Mouse (Mus musculus): ENCODE measurements around the gene Soat1. TPM values are rescaled to one million over a fixed set of nuclear protein-coding genes. Genes with fewer than 3 reads are reported as not detected.

Gene Soat1
- polyA plus RNA-seq, 1 experiment from 2014 or later, result 38.9 TPM

DNA sequence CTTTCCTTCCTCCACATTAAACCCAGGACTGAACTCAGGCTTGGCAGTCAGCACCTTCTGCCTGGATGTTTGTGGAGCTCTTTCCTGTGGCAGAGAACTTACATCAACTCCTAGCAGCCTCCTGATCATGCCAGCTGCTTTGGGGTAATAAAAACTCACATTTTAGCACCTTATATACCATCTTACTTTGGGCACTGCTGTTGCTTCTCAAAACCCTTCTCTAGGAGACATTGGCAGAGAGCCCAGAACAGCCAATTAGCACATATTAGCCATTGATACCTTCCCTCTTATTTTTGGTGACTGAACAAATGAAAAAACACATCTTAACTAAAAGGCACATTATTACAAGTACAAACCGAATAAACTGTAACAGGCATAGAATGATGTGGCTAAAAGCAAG is 29.1 kb downstream of the Soat1 start:
- H3K4me3 ChIP-seq (ENCODE audit: low read length), result no peak overlapping the region
- H3K4me1 ChIP-seq (replicated peaks; ENCODE audit: control insufficient read depth, insufficient read depth, low read length), result no peaks in the 10 kb centered on the region
- no peak overlapping the region for H3K4me2 ChIP-seq (ENCODE audit: low read depth, low read length)
- no peaks in the 10 kb centered on the region for H3K27me3 ChIP-seq (ENCODE audit: control insufficient read depth, insufficient read depth, low read depth, low read length)
- no peak overlapping the region for H3K9ac ChIP-seq (ENCODE audit: low read length)
- H3K27ac ChIP-seq (ENCODE audit: low read length), result no peak overlapping the region
- ATAC-seq (ENCODE audit: low read depth), result no peak
- no peaks in the 10 kb centered on the region for H3K9me3 ChIP-seq (ENCODE audit: control insufficient read depth, low read length)
- 86% methylated on average over 1 of the region's 1 CpGs for WGBS
- peaks cover 6% of the 10 kb centered on the region for H3K36me3 ChIP-seq (ENCODE audit: control insufficient read depth, insufficient read depth, low read length)

GRCm38 (mm10) chr1:156442776-156443175 is 31.4 kb downstream of the Soat1 start:
- H3K27me3 ChIP-seq (ENCODE audit: control insufficient read depth, insufficient read depth, low read depth, low read length), result no peaks in the 10 kb centered on the region
- ATAC-seq (ENCODE audit: low read depth), result no peak
- H3K9me3 ChIP-seq (ENCODE audit: control insufficient read depth, low read length), result no peaks in the 10 kb centered on the region
- H3K4me3 ChIP-seq (ENCODE audit: low read length), result no peak overlapping the region
- H3K36me3 ChIP-seq (ENCODE audit: control insufficient read depth, insufficient read depth, low read length), result peaks cover 17% of the 10 kb centered on the region
- WGBS, result 72% methylated on average over 6 of the region's 6 CpGs
- no peak overlapping the region for H3K27ac ChIP-seq (ENCODE audit: low read length)
- H3K4me2 ChIP-seq (ENCODE audit: low read depth, low read length), result no peak overlapping the region
- no peak overlapping the region for H3K9ac ChIP-seq (ENCODE audit: low read length)
- H3K4me1 ChIP-seq (replicated peaks; ENCODE audit: control insufficient read depth, insufficient read depth, low read length), result no peaks in the 10 kb centered on the region

DNA sequence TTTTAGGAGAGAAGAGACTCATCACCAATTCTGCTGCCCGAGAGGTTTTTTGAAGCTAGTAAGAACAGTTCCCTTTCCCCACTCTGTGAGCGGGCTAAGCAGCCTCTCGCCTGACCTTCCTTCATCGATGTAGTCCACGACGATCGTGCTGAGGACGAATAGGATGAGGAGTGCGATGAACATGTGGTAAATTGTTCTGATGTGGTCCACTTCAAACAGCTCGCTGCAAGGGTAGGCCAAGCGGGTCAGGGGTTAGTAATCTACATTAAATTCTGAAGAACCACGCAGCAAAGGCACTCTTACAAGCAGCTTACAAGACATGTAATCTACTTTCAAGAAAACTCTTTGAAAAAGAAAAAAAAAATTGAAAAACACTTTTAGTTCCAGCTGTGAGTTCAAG is 31.9 kb downstream of the Soat1 start:
- H3K36me3 ChIP-seq (ENCODE audit: control insufficient read depth, insufficient read depth, low read length), result peaks cover 20% of the 10 kb centered on the region
- H3K9ac ChIP-seq (ENCODE audit: low read length), result no peak overlapping the region
- 88% methylated on average over 12 of the region's 12 CpGs for WGBS
- no peak overlapping the region for H3K4me2 ChIP-seq (ENCODE audit: low read depth, low read length)
- no peak overlapping the region for H3K4me3 ChIP-seq (ENCODE audit: low read length)
- no peak for ATAC-seq (ENCODE audit: low read depth)
- H3K27ac ChIP-seq (ENCODE audit: low read length), result no peak overlapping the region
- H3K4me1 ChIP-seq (replicated peaks; ENCODE audit: control insufficient read depth, insufficient read depth, low read length), result no peaks in the 10 kb centered on the region
- H3K9me3 ChIP-seq (ENCODE audit: control insufficient read depth, low read length), result no peaks in the 10 kb centered on the region
- no peaks in the 10 kb centered on the region for H3K27me3 ChIP-seq (ENCODE audit: control insufficient read depth, insufficient read depth, low read depth, low read length)

DNA sequence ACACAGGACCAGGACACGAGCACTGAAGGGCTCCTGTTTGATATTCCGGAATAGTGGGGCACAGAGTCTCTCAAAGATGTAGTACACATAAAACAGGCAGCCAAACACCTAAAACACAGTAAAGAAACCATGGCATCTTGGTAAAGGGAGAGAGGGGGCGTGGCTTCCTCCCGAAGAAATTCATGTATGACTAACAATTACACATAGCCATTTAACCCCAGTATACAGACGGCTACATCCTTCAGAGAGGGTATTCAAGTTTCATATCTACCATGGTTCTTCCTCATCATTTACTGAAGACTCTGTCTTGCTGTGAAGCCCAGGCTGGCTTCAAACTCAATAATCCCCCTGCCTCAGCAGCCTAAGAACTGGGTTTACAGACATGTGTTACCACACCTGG is 36.4 kb downstream of the Soat1 start:
- H3K36me3 ChIP-seq (ENCODE audit: control insufficient read depth, insufficient read depth, low read length), result peaks cover 36% of the 10 kb centered on the region
- WGBS, result 91% methylated on average over 5 of the region's 5 CpGs
- no peaks in the 10 kb centered on the region for H3K27me3 ChIP-seq (ENCODE audit: control insufficient read depth, insufficient read depth, low read depth, low read length)
- no peaks in the 10 kb centered on the region for H3K4me1 ChIP-seq (replicated peaks; ENCODE audit: control insufficient read depth, insufficient read depth, low read length)
- no peak overlapping the region for H3K4me2 ChIP-seq (ENCODE audit: low read depth, low read length)
- H3K9ac ChIP-seq (ENCODE audit: low read length), result no peak overlapping the region
- H3K9me3 ChIP-seq (ENCODE audit: control insufficient read depth, low read length), result no peaks in the 10 kb centered on the region
- no peak for ATAC-seq (ENCODE audit: low read depth)
- no peak overlapping the region for H3K4me3 ChIP-seq (ENCODE audit: low read length)
- H3K27ac ChIP-seq (ENCODE audit: low read length), result no peak overlapping the region

DNA sequence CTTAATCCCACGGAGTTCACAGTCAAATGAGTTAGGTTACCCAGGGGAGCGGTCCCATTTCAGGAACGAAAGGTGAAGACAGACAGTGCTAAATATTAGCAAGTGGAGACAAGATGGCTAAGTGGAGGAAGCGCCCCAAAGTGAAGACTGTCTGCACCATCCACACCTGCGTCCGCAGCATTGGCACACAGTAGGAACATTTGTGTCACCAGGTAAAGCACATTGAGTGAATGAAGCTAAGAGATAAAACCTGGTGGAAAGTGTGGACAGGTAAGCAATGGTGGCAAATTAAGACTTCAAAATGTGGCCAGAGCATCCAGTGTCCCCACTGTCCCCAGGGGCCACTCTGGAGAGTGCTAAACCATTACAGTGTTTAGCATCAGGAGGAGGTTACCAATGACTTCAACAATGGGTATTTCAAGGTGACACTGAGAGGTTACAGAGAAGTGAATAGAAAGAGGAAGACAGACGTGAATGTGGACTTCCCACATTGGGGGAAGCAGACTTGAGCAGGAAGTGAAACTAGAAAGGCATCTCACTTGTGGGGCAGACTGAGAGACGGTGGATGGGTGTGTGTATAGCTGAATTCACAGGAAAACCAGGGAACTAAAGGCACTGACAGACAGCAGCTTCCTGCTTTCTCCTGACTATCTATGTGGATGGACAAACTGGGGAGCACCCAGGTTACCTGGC is 37.0 kb downstream of the Soat1 start:
- no peak for ATAC-seq (ENCODE audit: low read depth)

DNA sequence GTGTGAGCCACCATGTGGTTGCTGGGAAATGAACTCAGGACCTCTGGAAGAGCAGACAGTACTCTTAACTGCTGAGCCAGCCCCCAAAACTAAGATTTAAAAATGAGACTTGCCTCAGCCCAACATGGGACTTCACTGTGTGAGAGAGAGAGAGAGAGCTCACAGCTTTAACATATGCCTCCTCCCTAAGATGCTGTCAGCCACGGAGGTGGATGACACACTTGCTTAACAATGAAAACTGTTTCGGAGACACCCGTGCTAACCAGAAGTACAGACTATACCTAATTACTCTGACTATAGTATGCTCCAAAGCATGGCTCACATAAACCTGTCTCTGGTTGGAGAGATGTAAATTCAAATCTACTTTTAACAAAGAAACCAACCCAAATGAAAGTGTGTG is 40.6 kb downstream of the Soat1 start:
- Histone ChIP-seq H3K4me1 (replicated peaks; ENCODE audit: control insufficient read depth, insufficient read depth, low read length) (no peaks in the 10 kb centered on the region), H3K27me3 (ENCODE audit: control insufficient read depth, insufficient read depth, low read depth, low read length) (no peaks in the 10 kb centered on the region), H3K36me3 (ENCODE audit: control insufficient read depth, insufficient read depth, low read length) (peaks cover 40% of the 10 kb centered on the region), H3K9me3 (ENCODE audit: control insufficient read depth, low read length) (no peaks in the 10 kb centered on the region), H3K9ac (ENCODE audit: low read length) (no peak overlapping the region), H3K4me2 (ENCODE audit: low read depth, low read length) (no peak overlapping the region), H3K27ac (ENCODE audit: low read length) (no peak overlapping the region), H3K4me3 (ENCODE audit: low read length) (no peak overlapping the region)
- WGBS, result 85% methylated on average over 3 of the region's 3 CpGs
- ATAC-seq (ENCODE audit: low read depth), result no peak

More for the DNA sequence above, 37.0 kb downstream of the Soat1 start:
- H3K4me3 ChIP-seq (ENCODE audit: low read length), result no peak overlapping the region
- no peak overlapping the region for H3K9ac ChIP-seq (ENCODE audit: low read length)
- no peak overlapping the region for H3K27ac ChIP-seq (ENCODE audit: low read length)
- H3K27me3 ChIP-seq (ENCODE audit: control insufficient read depth, insufficient read depth, low read depth, low read length), result no peaks in the 10 kb centered on the region
- 87% methylated on average over 8 of the region's 8 CpGs for WGBS
- no peaks in the 10 kb centered on the region for H3K9me3 ChIP-seq (ENCODE audit: control insufficient read depth, low read length)
- H3K4me2 ChIP-seq (ENCODE audit: low read depth, low read length), result no peak overlapping the region
- H3K4me1 ChIP-seq (replicated peaks; ENCODE audit: control insufficient read depth, insufficient read depth, low read length), result no peaks in the 10 kb centered on the region
- peaks cover 42% of the 10 kb centered on the region for H3K36me3 ChIP-seq (ENCODE audit: control insufficient read depth, insufficient read depth, low read length)

GRCm38 (mm10) chr1:156432498-156432897 is 41.6 kb downstream of the Soat1 start:
- Histone ChIP-seq H3K9ac (ENCODE audit: low read length) (no peak overlapping the region), H3K36me3 (ENCODE audit: control insufficient read depth, insufficient read depth, low read length) (peaks cover 36% of the 10 kb centered on the region), H3K9me3 (ENCODE audit: control insufficient read depth, low read length) (no peaks in the 10 kb centered on the region), H3K4me3 (ENCODE audit: low read length) (no peak overlapping the region), H3K4me2 (ENCODE audit: low read depth, low read length) (no peak overlapping the region), H3K27ac (ENCODE audit: low read length) (no peak overlapping the region), H3K27me3 (ENCODE audit: control insufficient read depth, insufficient read depth, low read depth, low read length) (no peaks in the 10 kb centered on the region), H3K4me1 (replicated peaks; ENCODE audit: control insufficient read depth, insufficient read depth, low read length) (no peaks in the 10 kb centered on the region)
- 76% methylated on average over 10 of the region's 10 CpGs for WGBS
- ATAC-seq (ENCODE audit: low read depth), result no peak

GRCm38 (mm10) chr1:156428434-156428833 is 45.7 kb downstream of the Soat1 start:
- no peak for ATAC-seq (ENCODE audit: low read depth)
- Histone ChIP-seq H3K9me3 (ENCODE audit: control insufficient read depth, low read length) (no peaks in the 10 kb centered on the region), H3K4me3 (ENCODE audit: low read length) (no peak overlapping the region), H3K27ac (ENCODE audit: low read length) (no peak overlapping the region), H3K36me3 (ENCODE audit: control insufficient read depth, insufficient read depth, low read length) (peaks cover 21% of the 10 kb centered on the region), H3K4me2 (ENCODE audit: low read depth, low read length) (no peak overlapping the region), H3K27me3 (ENCODE audit: control insufficient read depth, insufficient read depth, low read depth, low read length) (no peaks in the 10 kb centered on the region), H3K9ac (ENCODE audit: low read length) (no peak overlapping the region), H3K4me1 (replicated peaks; ENCODE audit: control insufficient read depth, insufficient read depth, low read length) (no peaks in the 10 kb centered on the region)
- WGBS, result 85% methylated on average over 6 of the region's 6 CpGs

DNA sequence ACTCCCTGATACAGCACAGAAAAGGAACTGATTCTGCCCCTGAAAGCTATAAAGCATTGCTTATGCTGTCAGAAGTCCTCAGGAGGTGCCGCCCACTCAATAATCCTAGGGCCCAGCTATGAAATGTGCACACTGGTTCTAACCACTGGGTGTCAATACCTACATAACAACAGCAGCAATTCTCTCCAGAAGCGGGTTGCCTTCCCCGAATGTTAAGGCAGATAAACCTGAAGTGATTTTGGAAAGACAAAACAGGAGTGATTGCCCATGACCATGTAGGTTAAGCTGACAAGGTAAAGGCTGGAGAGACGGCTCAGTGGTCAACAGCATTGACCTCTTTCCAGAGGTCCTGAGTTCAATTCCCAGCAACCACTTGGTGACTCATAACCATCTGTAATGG is 48.4 kb downstream of the Soat1 start:
- 87% methylated on average over 4 of the region's 4 CpGs for WGBS
- Histone ChIP-seq H3K9ac (ENCODE audit: low read length) (no peak overlapping the region), H3K27ac (ENCODE audit: low read length) (no peak overlapping the region), H3K4me3 (ENCODE audit: low read length) (no peak overlapping the region), H3K4me2 (ENCODE audit: low read depth, low read length) (no peak overlapping the region), H3K4me1 (replicated peaks; ENCODE audit: control insufficient read depth, insufficient read depth, low read length) (no peaks in the 10 kb centered on the region), H3K36me3 (ENCODE audit: control insufficient read depth, insufficient read depth, low read length) (0 out of 2 replicates have a peak, but pooled peaks cover 2% of the 10 kb centered on the region), H3K27me3 (ENCODE audit: control insufficient read depth, insufficient read depth, low read depth, low read length) (no peaks in the 10 kb centered on the region), H3K9me3 (ENCODE audit: control insufficient read depth, low read length) (no peaks in the 10 kb centered on the region)
- ATAC-seq (ENCODE audit: low read depth), result no peak

GRCm38 (mm10) chr1:156424054-156424453 is 50.1 kb downstream of the Soat1 start:
- Histone ChIP-seq H3K9ac (ENCODE audit: low read length) (no peak overlapping the region), H3K36me3 (ENCODE audit: control insufficient read depth, insufficient read depth, low read length) (no peaks in the 10 kb centered on the region), H3K4me3 (ENCODE audit: low read length) (no peak overlapping the region), H3K4me2 (ENCODE audit: low read depth, low read length) (no peak overlapping the region), H3K27me3 (ENCODE audit: control insufficient read depth, insufficient read depth, low read depth, low read length) (no peaks in the 10 kb centered on the region), H3K27ac (ENCODE audit: low read length) (no peak overlapping the region), H3K9me3 (ENCODE audit: control insufficient read depth, low read length) (no peaks in the 10 kb centered on the region), H3K4me1 (replicated peaks; ENCODE audit: control insufficient read depth, insufficient read depth, low read length) (no peaks in the 10 kb centered on the region)
- 85% methylated on average over 3 of the region's 3 CpGs for WGBS
- ATAC-seq (ENCODE audit: low read depth), result no peak
